Mouse (Mus musculus): ENCODE measurements around the gene Aaas.

The Aaas gene

DNA sequence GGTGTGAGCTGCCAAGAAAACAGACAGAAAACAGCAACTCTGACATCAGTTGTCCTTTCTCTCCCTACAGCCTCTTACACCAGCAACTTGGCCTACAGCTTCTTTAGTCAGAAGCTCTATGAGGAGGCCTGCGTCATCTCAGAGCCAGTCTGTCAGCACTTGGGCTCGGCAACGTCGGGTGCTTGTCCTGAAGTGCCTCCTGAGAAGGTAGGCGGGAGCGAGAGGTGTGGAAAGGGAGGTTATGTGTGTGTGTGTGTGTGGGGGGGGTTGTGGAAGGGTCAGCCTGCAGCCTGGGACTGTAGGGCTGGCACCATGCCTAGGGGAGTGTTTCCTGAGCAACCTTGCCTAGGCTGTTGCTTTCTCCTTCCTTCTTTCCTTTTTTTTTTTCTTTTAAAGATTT lies 48.0 kb downstream of the Aaas start:
- DNase-seq: no peak

DNA sequence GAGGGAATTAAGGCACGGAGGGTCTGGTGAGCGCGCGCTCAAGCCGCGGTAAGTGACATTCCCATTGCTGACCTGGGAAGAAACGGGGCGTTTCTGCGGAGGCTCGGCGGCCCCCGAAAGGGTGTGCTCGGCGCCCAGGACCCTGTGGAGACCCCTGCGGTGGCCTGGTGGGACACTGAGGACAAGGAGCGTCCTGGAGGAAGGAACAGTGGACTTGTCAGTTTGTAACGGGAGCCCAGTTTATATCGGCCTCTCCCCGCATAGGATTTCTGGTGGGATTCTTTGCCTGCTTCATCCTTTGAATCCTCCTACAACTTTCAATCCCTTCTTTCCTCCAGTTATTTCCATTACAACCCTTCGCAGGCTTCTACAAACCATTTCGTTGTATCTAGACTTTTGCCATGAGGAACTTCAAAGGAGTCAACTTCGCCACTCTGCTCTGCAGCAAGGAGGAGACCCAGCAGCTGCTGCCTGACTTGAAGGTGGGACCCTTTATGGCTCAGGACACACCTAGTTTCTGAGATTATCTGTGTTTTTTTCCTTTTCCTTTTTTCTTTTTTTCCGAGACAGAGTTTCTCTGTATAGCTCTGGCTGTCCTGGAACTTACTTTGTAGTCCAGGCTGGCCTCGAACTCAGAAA lies 54.1 kb downstream of the Aaas start:
- no peak for DNase-seq

DNA sequence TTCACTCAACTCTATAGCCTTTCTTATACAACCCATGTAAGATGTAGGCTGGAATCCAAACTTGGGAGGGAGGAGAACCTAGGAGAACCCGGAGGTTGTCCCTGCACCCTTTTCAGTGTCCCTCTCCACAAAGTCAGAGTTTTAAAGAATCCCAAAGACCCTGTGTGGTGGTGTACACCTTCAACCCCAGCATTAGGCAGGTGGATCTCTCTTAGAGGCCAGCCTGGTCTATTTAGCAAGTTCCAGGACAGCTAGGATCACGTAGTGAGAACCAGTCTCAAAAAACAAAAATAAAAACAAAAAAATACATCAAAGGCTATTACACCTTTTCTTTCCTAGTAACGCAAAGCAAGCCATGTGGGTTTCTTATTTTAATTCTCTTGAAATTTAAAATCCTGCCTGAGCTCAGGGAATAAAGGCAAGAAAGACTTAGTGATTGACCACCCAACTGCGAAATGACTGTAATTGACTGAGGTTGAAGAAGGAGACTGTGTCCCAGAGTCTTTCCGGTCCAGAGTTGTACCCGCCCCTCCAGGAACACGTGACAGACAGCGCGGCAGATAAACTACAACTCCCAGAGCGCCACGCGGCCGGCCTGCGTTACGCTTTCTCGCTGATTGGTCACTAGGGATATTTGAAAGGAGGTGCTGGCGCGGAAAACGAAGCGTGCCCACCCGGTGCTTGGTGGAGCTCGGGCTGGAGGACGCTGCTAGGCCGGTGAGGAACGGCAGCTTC lies 54.8 kb downstream of the Aaas start, which contains the start of gene Espl1:
Espl1 (plus strand) TSS at position 634 of the 735 bp plus-strand sequence.
- DNase-seq: peak; percentile 88 to 95

All from spleen, adult 18-20 months (tissue).